Mouse (Mus musculus): ENCODE results near the gene Ptrh1.
A peak's percentile ranks its signal among the peaks of the same experiment; 100 is the strongest.

The Ptrh1 gene

DNA sequence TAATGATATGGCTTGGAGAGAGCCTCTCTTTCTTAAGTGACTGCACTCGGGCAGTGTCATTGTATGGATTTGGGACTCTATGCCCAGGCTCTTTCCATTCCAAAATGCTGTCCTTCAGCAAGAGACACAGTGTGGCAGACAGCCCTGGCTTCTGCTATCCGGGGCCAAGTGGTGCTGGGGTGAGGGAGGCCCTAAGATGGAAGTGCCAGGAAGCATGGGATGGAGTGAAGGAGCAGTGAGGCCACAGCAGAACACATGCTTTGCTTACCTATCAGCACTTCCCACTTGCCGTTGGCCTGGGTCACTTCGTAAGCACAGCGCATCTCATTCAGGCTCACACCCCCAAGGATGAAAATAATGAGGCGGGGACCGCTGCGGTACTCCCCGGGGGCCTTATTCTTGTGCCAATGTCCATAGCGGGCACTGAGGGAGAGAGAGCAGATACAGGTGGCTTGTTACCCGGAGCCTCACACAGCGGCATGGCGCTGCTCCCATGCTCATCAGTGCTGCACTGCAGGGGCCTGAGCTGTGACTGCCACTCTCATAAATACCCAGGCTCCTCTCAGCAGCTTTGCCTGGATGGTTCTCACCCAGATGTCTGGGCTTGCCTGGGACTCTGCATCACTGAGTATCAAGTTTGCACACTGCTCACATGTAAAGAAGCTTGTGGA lies 20.3 kb downstream of the Ptrh1 start:
- DNase-seq (ENCODE audit: low read depth, low spot score) = no peak

DNA sequence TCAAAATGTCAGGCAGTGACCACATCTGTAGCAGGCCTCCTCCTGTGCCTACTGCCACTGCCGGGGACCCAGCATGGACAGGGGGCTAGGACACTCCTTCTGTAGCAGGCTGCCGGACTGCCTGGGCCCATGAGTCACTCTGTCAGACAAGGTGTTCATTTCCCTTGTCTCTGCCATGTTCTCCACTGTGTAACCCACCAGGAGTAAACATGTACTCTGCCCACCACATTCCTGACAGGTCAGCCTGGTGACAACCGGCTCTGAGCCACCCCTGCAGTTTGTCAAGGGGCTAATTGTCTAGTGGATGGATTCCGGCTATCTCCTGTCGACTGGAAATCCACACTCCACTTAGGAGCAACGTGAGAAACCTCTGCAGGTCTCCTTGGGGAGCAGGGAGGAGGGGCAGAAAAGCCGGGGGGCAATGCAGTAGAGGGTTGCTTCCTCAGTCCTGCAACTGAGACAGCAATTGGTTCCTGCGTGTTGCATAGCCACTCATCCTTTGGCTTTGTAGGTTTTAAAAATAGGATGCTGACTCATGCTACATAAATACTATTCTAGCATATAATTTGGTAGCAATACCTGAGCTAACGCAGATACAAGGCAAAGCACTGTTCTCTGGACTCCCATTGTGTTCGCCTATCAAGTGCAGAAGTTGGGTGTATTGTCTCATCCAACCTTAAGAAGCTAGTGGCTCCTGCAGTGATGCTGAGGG lies 22.8 kb downstream of the Ptrh1 start:
- no peak for DNase-seq (ENCODE audit: low read depth, low spot score)

DNA sequence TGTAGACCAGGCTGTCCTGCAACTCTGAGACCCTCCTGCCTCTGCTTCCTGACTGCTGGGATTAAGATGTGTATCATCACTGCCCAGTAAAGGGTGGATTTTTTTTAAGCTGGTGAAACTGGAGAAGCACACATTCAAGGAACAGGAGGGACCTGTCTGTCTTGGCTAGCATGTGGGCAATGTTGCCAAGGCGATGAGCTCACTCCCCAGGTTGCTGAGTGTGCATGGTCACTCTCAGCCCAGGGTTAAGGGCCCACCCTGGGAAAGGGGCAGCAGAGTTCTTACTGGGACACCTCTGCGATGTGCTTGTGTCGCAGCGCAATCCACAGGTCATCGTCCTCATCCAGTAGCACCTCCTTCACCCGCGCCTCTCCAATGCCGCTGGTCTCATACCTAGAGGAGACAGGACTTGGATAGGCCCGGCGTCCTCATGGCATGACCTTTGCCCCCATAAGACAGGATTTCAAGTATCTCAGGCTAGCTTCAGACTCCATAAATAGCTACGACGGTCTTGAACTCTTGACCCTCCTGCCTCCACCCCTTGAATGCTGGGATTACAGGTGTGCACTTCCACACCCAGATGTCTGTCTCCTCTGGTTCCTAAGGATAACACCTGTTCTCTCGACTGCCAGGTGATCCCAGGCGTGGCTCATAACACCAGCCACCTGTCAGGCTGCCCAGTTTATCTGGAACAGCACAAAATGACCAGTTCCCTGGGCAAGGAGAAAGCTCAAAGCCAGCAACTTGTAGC lies 33.4 kb downstream of the Ptrh1 start:
- DNase-seq (ENCODE audit: low read depth, low spot score) = no peak

DNA sequence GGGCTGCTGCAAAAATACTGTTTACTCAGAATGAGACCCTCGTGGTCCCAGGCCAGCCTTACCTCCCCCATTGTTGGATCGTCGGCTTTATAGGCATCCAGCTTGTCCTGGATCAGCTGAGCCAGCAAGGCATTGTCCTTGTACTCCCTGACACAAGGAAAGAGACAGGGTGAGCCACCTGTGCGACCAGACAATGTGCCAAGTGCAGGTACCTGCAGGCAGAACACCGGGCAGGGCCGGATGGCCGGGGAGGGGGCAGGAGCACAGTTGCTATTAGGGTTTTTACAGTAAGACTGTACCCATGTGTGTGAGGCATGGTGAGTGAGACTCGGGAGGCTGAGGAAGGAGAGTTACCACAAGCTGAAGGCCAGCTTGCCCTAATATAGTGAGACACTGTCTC lies 36.4 kb downstream of the Ptrh1 start:
- no peak for DNase-seq (ENCODE audit: low read depth, low spot score)

DNA sequence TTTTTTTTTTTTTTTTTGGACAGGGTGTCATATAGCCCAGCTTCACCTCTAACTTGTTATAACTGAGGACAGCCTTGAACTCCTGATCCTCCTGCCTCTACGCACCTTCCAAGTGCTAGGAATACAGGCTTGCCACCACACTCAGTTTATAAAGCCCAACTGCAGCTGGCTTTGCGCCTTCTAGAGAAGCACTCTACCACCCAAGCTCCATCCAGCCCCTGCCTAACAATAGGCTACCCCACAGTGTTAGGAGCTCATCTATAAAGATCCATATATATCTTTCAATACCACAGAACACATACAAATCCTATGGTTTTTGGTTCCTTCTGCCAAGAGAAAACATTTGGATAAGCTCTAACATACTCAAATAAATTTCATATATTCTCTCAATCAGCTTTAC lies 40.9 kb downstream of the Ptrh1 start:
- DNase-seq (ENCODE audit: low read depth, low spot score) = no peak

DNA sequence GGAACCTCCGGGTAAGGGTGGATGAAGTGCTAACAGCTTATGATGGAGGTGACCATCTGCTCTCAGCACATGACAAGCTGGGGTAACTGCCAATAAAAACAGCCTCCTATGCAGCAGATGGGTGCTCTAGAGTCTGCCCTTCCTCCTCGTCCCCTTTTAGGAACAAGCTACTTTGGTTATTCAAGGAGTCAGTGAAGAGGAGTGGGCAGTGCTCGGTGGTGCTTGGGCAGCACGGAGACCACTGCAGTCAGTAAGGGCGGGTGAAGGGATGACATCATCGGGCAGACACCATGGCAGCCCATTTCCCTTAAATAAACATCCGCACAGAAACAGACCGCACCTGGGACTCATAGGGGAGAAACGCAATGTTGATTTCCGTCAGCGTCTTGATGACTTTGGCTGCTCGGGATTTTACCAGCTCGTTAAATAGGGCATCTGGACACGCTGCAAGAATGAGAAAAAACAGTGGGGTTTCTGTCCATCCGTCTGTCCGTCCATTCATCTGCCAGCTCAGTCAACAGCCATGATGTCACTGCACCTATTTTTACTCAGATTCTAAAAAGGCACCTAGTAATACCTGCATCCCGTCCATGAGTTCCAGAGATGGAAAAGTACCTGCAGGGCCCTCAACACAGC lies 41.5 kb downstream of the Ptrh1 start:
- DNase-seq (ENCODE audit: low read depth, low spot score) = peak; percentile 11

DNA sequence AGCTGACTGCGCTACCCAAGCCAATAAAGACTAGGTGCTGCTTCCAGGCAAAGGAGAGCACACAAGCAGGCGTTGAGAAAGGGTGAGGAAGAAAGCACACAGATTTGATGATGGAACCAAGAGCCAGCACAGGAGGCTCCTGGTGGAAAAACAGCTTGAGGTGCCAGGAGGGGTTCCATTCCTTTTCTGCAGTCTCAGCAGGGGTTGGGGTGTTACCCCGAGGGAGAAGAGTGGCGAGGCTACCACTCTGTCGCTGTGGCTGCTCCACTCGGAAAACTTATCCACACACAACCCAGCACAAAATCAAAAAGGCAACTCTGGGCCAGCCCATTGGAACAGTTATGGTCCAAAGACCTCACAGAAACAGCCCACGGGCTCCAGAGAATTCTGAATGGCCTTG lies 42.0 kb downstream of the Ptrh1 start:
- no peak for DNase-seq (ENCODE audit: low read depth, low spot score)

DNA sequence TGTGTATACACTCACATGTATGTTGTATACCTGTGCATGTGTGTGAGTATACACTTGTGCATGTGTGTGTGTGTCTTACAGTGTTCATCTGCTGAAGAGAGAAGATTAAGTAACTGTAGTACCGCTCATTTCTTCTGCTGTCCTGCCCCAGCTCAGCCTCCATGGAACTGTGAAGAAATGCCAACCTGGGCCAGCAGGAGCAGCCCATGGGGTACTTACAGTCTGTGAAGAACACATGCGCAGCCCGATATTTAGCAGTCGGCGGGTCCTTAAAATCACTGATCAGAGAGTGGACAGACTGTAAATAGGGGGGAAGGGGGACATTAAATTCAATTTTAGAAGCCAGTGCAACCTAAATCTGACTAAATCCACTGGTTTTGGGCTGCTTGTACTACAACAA lies 42.6 kb downstream of the Ptrh1 start:
- no peak for DNase-seq (ENCODE audit: low read depth, low spot score)

DNA sequence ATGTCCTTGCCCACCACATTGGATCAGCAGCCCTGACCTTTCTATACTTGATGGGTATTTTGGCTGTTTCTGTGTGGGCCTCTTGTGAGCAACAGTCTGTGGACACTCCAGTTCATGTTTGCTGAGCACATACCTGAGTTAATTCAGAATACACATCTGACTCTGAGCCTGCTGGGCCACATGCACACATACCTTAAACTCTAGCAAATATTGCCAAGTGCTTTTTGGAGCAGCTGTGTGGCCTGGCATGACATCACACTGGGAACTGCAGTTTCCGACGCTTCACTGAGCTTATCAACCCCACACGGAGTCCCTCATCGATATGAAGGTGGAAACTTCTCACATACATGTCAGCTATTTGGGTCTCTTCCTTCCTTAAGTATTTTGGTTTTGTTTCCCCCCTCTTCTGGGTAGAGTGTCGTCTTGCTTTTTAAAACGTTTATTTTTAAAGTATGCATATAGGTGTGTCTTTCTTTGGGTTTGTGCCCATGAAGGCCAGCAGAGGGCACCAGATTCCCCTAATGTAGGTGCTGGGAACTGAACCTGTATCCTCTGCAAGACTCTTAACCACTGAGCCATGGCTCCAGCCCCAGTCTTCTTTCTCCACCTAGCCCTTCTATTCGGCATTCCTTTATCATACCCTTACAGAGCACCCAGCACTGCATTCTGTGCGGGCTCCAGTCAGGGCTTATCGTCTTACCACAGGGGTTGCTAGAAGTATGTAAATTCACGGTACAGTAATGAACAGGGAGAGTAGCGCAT lies 45.6 kb downstream of the Ptrh1 start:
- no peak for DNase-seq (ENCODE audit: low read depth, low spot score)

DNA sequence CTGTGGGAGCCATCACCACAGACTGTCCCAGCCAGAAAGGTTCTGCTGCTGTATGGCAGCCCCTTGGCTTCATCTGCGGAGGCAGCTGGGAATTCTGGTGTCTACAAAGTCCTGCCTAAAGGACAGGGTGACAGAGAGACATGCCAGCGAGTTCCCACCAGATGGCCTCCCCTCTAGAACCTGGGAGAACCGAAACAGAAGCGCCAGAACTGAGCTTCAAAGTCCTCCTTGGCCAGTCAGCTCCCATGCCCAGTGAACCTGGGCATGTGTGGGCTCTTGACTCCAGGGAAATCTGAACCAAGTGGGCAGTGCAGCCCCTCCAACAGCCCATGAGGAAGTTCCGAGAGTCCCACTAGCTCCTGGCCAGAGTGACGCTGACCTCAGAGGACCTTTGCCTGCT lies 47.1 kb downstream of the Ptrh1 start:
- no peak for DNase-seq (ENCODE audit: low read depth, low spot score)

DNA sequence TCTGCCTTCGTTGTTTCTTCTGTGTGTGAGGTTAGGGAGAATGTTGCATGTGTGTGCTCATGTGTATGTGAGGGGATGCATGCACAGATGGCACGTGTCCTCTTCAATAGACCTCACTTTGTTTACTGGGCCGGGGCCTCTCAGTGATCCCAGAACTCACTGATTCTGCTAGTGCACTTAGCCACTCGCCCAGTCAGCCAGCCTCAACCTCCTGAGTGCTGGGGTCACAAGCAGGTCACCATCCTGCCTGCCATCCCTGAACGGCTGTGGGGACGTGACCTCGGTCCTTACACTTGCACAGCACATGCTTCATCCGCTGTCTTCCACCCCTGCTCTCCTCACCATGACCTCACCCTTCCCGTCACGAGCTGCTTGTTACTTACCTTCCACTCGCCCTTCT lies 47.6 kb downstream of the Ptrh1 start:
- no peak for DNase-seq (ENCODE audit: low read depth, low spot score)

DNA sequence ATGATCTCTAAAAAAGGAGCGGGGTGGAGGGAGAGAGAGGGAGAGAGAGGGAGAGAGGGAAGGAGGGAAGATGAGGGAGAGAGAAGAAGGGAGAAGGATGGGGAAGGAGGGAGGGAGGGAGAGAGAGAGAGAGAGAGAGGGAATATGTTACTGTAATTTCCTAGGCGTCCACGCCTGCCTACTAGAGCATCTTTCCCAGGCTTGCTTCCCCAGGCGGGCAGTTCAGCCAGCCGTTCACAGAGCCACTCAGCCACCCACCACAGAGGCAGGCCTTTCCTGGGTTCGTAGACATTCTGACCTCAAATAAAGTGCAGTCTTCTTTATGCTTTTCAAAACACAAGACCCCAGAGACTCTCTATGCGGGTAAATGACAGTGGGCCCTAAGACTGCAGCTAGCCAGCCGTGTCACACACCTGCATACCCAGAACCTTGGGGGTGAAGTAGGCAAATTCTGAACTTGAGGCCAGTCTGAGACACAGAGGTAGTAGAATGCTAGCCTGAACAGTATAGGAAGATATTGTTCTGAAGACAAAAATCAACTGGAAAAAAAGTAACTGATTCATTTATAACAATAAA lies 48.1 kb downstream of the Ptrh1 start:
- no peak for DNase-seq (ENCODE audit: low read depth, low spot score)

DNA sequence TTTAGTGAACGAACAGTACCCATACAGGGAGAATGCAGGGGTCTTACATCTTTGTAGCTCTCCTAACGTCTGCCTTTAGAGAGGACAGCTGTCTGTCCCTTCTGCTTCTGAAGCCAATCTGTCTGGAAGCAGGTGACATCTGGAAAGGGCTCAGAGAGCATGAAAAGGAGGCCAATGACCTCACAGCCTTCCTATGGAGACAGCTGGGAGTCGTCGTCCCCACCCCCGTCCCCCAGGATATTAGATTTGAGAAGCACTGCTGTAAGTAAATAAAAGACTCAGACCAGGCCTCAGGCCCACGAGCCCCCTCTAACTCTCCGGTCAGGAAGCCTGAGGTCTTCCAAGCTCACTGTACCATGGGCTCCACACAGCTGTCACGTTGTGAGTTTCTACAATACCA lies 48.6 kb downstream of the Ptrh1 start:
- no peak for DNase-seq (ENCODE audit: low read depth, low spot score)

DNA sequence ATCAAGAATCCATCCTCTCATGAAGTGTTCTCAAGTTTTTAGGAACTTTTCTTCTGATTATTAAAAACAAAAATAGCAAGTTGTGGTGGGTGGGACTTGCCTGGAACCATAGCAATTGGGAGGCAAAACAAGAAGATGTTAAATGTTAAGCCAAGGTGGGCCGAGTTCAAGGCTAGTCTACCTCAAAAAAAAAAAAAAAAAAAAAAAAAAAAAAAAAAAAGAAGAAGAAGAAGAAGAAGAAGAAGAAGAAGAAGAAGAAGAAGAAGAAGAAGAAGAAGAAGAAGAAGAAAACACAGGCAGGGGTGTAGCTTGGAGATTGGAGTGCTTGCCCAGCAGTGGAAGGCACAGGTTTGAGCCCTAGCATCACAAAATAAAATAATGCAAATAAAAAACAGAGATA lies 49.2 kb downstream of the Ptrh1 start:
- DNase-seq (ENCODE audit: low read depth, low spot score) = no peak

DNA sequence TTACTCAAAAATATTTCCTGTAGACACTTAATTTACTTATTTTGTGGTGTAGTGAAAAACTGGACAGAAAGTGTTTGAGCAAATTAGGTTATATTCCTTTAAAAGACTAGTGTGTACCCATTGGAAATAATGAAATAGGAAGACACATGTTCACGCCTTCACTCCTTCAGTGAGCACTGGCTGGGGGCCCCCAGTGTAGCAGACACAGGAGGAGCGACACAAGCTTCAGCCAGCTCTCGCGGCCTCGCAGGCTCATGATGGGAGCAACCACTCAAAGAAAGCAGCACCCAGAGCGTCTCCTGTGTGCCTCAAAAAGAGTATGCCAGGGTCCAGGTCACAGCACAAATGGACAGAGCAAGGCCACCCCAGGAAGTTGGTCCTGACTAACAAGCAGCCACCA lies 50.2 kb downstream of the Ptrh1 start:
- no peak for DNase-seq (ENCODE audit: low read depth, low spot score)

Measured in embryo, embryonic 11.5 days (tissue).